Mouse (Mus musculus) liver, adult 2 months (tissue): ENCODE measurements around the gene Pmm2. TPM values are rescaled to one million over a fixed set of nuclear protein-coding genes. Genes with fewer than 3 reads are reported as not detected.
A peak's percentile ranks its signal among the peaks of the same experiment; 100 is the strongest.

Source experiments
- DNase-seq: peaks from one replicate; pipeline ENCODE4 v3.0.0-alpha.2; 2011; ENCODE audit warnings: low read depth, low spot score; ENCODE audit errors: extremely low read depth
- H3K27ac ChIP-seq: fragments of 200-500 bp; replicated peaks from 2 replicates; pipeline ENCODE4 v1.5.1; 2012; ENCODE audit warnings: low read depth, mild to moderate bottlenecking, control low read depth, inconsistent platforms, low read length; ENCODE audit not compliant: insufficient read depth
- H3K27me3 ChIP-seq: fragments of 200-500 bp; 2 replicates; pipeline ENCODE4 v1.6.1; 2012; ENCODE audit warnings: mild to moderate bottlenecking, moderate library complexity, low read length, inconsistent platforms; ENCODE audit not compliant: control insufficient read depth, insufficient read depth
- H3K36me3 ChIP-seq: fragments of 200-500 bp; 2 replicates; pipeline ENCODE4 v1.6.1; 2012; ENCODE audit warnings: low read length, inconsistent platforms; ENCODE audit not compliant: control insufficient read depth, insufficient read depth
- H3K4me1 ChIP-seq: fragments of 200-500 bp; 2 replicates; pipeline ENCODE4 v1.6.1; 2011; ENCODE audit warnings: low read length; ENCODE audit not compliant: control insufficient read depth, insufficient read depth
- H3K4me3 ChIP-seq: fragments of 200-500 bp; 2 replicates; pipeline ENCODE4 v1.5.1; 2011; ENCODE audit warnings: low read depth, mild to moderate bottlenecking, control low read depth, low read length, moderate library complexity; ENCODE audit not compliant: insufficient read depth
- H3K79me2 ChIP-seq: fragments of 200-500 bp; 2 replicates; pipeline ENCODE4 v1.6.1; 2012; ENCODE audit warnings: inconsistent platforms, mild to moderate bottlenecking, low read length, moderate library complexity; ENCODE audit not compliant: control insufficient read depth, insufficient read depth
- H3K9ac ChIP-seq: fragments of 200-500 bp; 2 replicates; pipeline ENCODE4 v1.6.1; 2012; ENCODE audit warnings: low read depth, mild to moderate bottlenecking, control low read depth, inconsistent platforms, low read length
- CTCF ChIP-seq: fragments of 200-500 bp; IDR thresholded peaks from 2 replicates; pipeline ENCODE4 v1.5.1; 2011; ENCODE audit warnings: low read depth, low read length, control low read depth
- POLR2A ChIP-seq: fragments of 200-500 bp; IDR thresholded peaks from 2 replicates; pipeline ENCODE4 v1.6.1; 2011; ENCODE audit warnings: low read length, control low read depth; ENCODE audit not compliant: insufficient read depth; ENCODE audit errors: extremely low read depth
- WGBS: fragments of 180-500 bp; shearing (Covaris S2); methylation state at CpG from one replicate; pipeline ENCODE4 v1.1.7; 2018; 5-methylcytosine and 5-hydroxymethylcytosine counted together
- polyA plus RNA-seq: library from polyadenylated mRNA; depleted of rRNA; stranded (reverse); fragments of >200 nt; gene quantifications from 2 replicates; pipeline ENCODE4 v1.2.3, GENCODE M21; 2012
- total RNA-seq: library from RNA; depleted of rRNA; stranded (reverse); fragments of >200 nt; gene quantifications from 2 replicates; pipeline ENCODE4 v1.2.3, GENCODE M21; 2014

Pmm2 gene
- total and polyA plus RNA-seq, 2 experiments = 27.9 to 65.2 TPM

DNA sequence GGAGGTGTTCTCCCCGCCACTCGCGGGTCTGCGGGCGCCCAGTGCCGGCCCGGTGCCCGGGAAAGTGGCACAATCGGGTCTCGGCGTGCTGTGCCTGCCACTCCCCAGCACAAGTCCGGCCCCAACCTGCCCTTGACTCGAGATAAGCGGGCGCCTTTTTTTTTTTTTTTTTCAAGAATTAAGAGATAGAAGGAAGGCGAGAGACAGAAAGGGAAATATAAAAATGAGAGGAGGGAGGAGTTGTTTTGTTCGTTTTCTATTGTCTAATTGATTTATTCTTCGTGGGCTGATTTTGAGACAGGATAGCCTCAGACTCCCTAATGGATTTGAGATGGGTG is 34.8 kb downstream of the Pmm2 start:
- Histone ChIP-seq H3K9ac (peak overlapping the region; percentile 66), H3K27ac (peak overlapping the region; percentile 83), H3K4me1 (peaks cover 37% of the 10 kb centered on the region), H3K79me2 (peaks cover 34% of the 10 kb centered on the region), H3K36me3 (no peaks in the 10 kb centered on the region), H3K27me3 (no peaks in the 10 kb centered on the region), H3K4me3 (peak overlapping the region; percentile 52; the same call in 1 of the 2 replicates)
- under 1% methylated on average over 18 of the region's 18 CpGs for WGBS
- no peak for DNase-seq
- no peak; the same call in 1 of the 2 replicates for TF ChIP-seq POLR2A
- no peak for TF ChIP-seq CTCF

DNA sequence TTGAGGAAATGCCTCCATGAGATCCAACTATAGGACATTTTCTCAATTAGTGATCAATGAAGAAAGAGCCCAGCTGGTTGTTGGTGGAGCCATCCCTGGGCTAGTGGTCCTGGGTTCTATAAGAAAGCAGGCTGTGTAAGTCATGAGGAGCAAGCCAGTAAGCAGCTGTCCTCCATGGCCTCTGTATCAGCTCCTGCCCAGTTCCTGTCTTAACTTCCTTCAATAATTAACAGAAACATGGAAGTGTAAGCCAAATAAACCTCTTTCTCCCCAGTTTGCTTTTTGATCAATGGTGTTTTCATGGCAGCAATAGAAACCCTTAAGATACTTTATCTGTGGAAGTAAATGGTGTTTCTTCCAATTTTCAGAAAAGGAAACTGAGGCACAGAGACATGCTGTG is 35.3 kb downstream of the Pmm2 start:
- DNase-seq = peak; percentile 89
- Histone ChIP-seq H3K4me1 (peaks cover 33% of the 10 kb centered on the region), H3K27me3 (no peaks in the 10 kb centered on the region), H3K27ac (peak overlapping the region; percentile 83), H3K9ac (no peak overlapping the region), H3K36me3 (no peaks in the 10 kb centered on the region), H3K4me3 (no peak overlapping the region), H3K79me2 (peaks cover 33% of the 10 kb centered on the region)
- TF ChIP-seq CTCF = no peak
- TF ChIP-seq POLR2A = no peak

GRCm38 (mm10) chr16:8673343-8673742 is 35.9 kb downstream of the Pmm2 start:
- WGBS = 57% methylated on average over 6 of the region's 6 CpGs
- no peak overlapping the region for H3K9ac ChIP-seq
- peaks cover 35% of the 10 kb centered on the region for H3K4me1 ChIP-seq
- H3K27ac ChIP-seq = peak overlapping the region; percentile 42
- no peaks in the 10 kb centered on the region for H3K27me3 ChIP-seq
- TF ChIP-seq CTCF (no peak), POLR2A (no peak)
- DNase-seq = no peak
- H3K79me2 ChIP-seq = peaks cover 28% of the 10 kb centered on the region
- no peaks in the 10 kb centered on the region for H3K36me3 ChIP-seq
- no peak overlapping the region for H3K4me3 ChIP-seq

- WGBS = 6% methylated on average over 8 of the region's 8 CpGs
Observed at GRCm38 (mm10) chr16:8674165-8674564, 36.7 kb downstream of the Pmm2 start.

DNA sequence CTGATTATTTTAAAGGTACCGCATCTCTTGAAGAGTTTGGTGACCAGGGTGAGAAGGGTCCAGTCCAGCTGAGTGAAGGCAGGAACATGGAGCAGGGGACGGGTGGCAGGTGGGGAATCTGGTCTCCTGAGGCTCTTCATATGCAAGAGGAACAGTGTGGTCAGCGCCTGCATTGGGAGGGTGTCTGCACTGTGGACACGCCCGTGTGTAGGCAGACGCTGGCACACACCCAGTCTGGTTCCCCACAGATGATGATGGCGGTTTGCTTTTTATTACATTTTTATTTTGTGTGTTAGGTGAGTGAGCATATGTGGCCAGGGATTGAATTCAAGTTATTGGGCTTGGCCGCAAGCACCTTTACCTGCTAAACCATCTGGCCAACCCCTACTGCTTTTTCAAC is 38.1 kb downstream of the Pmm2 start:
- WGBS = 87% methylated on average over 8 of the region's 8 CpGs
- peaks cover 7% of the 10 kb centered on the region; the same call in 1 of the 2 replicates for H3K79me2 ChIP-seq
- no peak for DNase-seq
- TF ChIP-seq POLR2A (no peak), CTCF (no peak)
- H3K27me3 ChIP-seq = no peaks in the 10 kb centered on the region
- no peak overlapping the region for H3K9ac ChIP-seq
- H3K27ac ChIP-seq = no peak overlapping the region
- no peaks in the 10 kb centered on the region for H3K36me3 ChIP-seq
- H3K4me3 ChIP-seq = no peak overlapping the region
- peaks cover 17% of the 10 kb centered on the region for H3K4me1 ChIP-seq

More at GRCm38 (mm10) chr16:8674165-8674564, 36.7 kb downstream of the Pmm2 start:
- peak overlapping the region; percentile 35; the same call in 1 of the 2 replicates for H3K9ac ChIP-seq
- no peaks in the 10 kb centered on the region for H3K36me3 ChIP-seq
- H3K79me2 ChIP-seq = peaks cover 20% of the 10 kb centered on the region
- TF ChIP-seq POLR2A (no peak), CTCF (peak; percentile 73)
- peaks cover 30% of the 10 kb centered on the region for H3K4me1 ChIP-seq
- peak; percentile 53 for DNase-seq
- H3K27ac ChIP-seq = no peak overlapping the region
- H3K27me3 ChIP-seq = no peaks in the 10 kb centered on the region
- H3K4me3 ChIP-seq = no peak overlapping the region

DNA sequence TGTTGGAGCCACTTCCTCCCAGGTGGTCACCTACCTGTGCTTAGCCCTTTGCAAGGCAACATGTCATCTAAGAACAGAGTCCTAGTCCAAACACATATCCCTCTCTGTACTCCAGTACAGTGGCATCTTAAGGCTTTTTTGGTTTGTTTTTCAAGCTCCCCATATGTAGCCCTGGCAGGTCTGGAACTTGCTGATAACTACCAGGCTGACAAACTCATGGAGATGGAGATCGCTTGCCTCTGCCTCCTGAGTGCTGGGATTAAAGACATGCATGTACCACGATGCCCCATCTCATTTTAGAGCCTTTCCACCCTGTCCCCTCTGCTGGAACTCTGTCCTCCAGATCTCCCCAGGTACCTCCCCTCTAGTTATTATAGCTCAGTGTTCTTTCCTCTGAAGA is 38.8 kb downstream of the Pmm2 start:
- TF ChIP-seq POLR2A (no peak), CTCF (no peak)
- Histone ChIP-seq H3K4me3 (no peak overlapping the region), H3K9ac (no peak overlapping the region), H3K4me1 (peaks cover 12% of the 10 kb centered on the region), H3K79me2 (peaks cover under 1% of the 10 kb centered on the region; the same call in 1 of the 2 replicates), H3K27ac (no peak overlapping the region), H3K36me3 (no peaks in the 10 kb centered on the region), H3K27me3 (no peaks in the 10 kb centered on the region)
- no peak for DNase-seq
- 89% methylated on average over 2 of the region's 2 CpGs for WGBS

DNA sequence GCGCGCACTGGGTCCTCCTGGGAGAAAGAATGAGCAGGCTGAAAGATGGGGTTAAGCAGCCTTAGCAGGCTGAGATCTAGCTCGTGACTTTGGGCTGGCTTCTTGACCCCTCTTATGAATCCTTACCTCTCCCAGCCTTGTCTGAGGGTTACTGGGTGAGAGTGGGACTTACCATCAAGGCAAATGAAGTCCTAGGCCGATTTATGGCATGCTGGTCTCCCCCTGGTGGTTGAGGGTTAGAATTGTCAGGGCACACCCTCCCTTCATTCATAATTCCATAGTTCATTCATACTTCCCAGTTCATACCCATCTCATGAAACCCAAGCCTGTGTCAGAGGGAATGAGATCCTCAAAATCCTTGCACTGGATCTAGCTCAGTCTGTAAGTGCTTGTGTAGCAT is 39.3 kb downstream of the Pmm2 start:
- H3K4me3 ChIP-seq = no peak overlapping the region
- no peaks in the 10 kb centered on the region for H3K27me3 ChIP-seq
- H3K79me2 ChIP-seq = no peaks in the 10 kb centered on the region
- peaks cover 12% of the 10 kb centered on the region for H3K4me1 ChIP-seq
- WGBS = 63% methylated on average over 4 of the region's 4 CpGs
- no peaks in the 10 kb centered on the region for H3K36me3 ChIP-seq
- TF ChIP-seq POLR2A (no peak), CTCF (peak; percentile 75)
- peak; percentile 45 for DNase-seq
- no peak overlapping the region for H3K9ac ChIP-seq
- no peak overlapping the region for H3K27ac ChIP-seq
